20 mouse cellular contexts compared by ENCODE assay signal in genomic region chr9:32958716-32959115, GRCm38 (mm10).
DNase-seq lines count a peak whose midpoint lies in the region; ATAC-seq and TF ChIP-seq lines count a peak whose summit lies in the region.
"Had no signal": no experiment of that assay in that cellular context is flagged by ENCODE, and none has a peak within 500 bp of the region (broad histone marks: within the 10 kb centered on the region; RNA-seq: fewer than 3 reads in every experiment).

No protein-coding gene starts in this region.

- TF ChIP-seq POLR2A in embryonic fibroblast, embryonic 13.5 days (IDR thresholded peaks at IDR 0.05; ENCODE audit: low read depth, low read length) = no peak

- no peaks in the 10 kb centered on the region for H3K4me1 ChIP-seq in embryonic facial prominence, embryonic 14.5 days (ENCODE audit: control insufficient read depth, insufficient read depth, low read length)
- H3K4me1 ChIP-seq in embryonic facial prominence, embryonic 10.5 days = no peaks in the 10 kb centered on the region
- H3K4me1 ChIP-seq in kidney, postnatal 0 days (replicated peaks; ENCODE audit: insufficient read depth, low read length) = no peaks in the 10 kb centered on the region
- no peaks in the 10 kb centered on the region; the same call in 1 of the 2 replicates for H3K4me1 ChIP-seq in embryonic fibroblast, embryonic 13.5 days (ENCODE audit: control insufficient read depth, insufficient read depth, low read length)
- no peaks in the 10 kb centered on the region for H3K4me1 ChIP-seq in hindbrain, embryonic 10.5 days (replicated peaks)
- H3K4me1 ChIP-seq: heart, embryonic 10.5 days; hindbrain, embryonic 15.5 days had no signal

- no peak overlapping the region for H3K4me2 ChIP-seq in embryonic facial prominence, embryonic 14.5 days (ENCODE audit: low read depth, low read length)
- H3K4me2 ChIP-seq in kidney, postnatal 0 days (ENCODE audit: low read length) = no peak overlapping the region
- H3K4me2 ChIP-seq: forebrain, embryonic 13.5 days; hindbrain, embryonic 15.5 days had no signal

- ATAC-seq in embryonic facial prominence, embryonic 14.5 days (ENCODE audit: low read depth) = no peak
- no peak for ATAC-seq in kidney, postnatal 0 days (replicated peaks; ENCODE audit: low FRiP score, low read depth)
- ATAC-seq: forebrain, embryonic 13.5 days; intestine, postnatal 0 days had no signal

- H3K27ac ChIP-seq in embryonic facial prominence, embryonic 14.5 days (replicated peaks; ENCODE audit: low read depth, low read length) = no peak overlapping the region
- H3K27ac ChIP-seq in embryonic facial prominence, embryonic 10.5 days (replicated peaks) = no peak overlapping the region
- no peak overlapping the region for H3K27ac ChIP-seq in kidney, postnatal 0 days
- H3K27ac ChIP-seq in embryonic fibroblast, embryonic 13.5 days (ENCODE audit: insufficient read depth, low read length) = peak overlapping the region; percentile 47; the same call in 1 of the 2 replicates
- no peak overlapping the region for H3K27ac ChIP-seq in hindbrain, embryonic 10.5 days
- H3K27ac ChIP-seq: forebrain, embryonic 13.5 days; heart, embryonic 10.5 days; hindbrain, embryonic 15.5 days had no signal

- H3K36me3 ChIP-seq in embryonic facial prominence, embryonic 14.5 days (ENCODE audit: control insufficient read depth, insufficient read depth, low read length) = no peaks in the 10 kb centered on the region
- H3K36me3 ChIP-seq in embryonic facial prominence, embryonic 10.5 days (replicated peaks) = no peaks in the 10 kb centered on the region
- no peaks in the 10 kb centered on the region for H3K36me3 ChIP-seq in kidney, postnatal 0 days (ENCODE audit: insufficient read depth, low read length)
- no peaks in the 10 kb centered on the region for H3K36me3 ChIP-seq in hindbrain, embryonic 10.5 days
- H3K36me3 ChIP-seq: G1E; heart, embryonic 10.5 days; hindbrain, embryonic 15.5 days had no signal

- H3K27me3 ChIP-seq in embryonic facial prominence, embryonic 14.5 days (replicated peaks; ENCODE audit: control insufficient read depth, insufficient read depth, low read length) = no peaks in the 10 kb centered on the region
- H3K27me3 ChIP-seq in embryonic facial prominence, embryonic 10.5 days (replicated peaks; ENCODE audit: low read depth, poor library complexity, severe bottlenecking) = no peaks in the 10 kb centered on the region
- no peaks in the 10 kb centered on the region for H3K27me3 ChIP-seq in kidney, postnatal 0 days (ENCODE audit: insufficient read depth, low read length)
- no peaks in the 10 kb centered on the region for H3K27me3 ChIP-seq in hindbrain, embryonic 10.5 days (ENCODE audit: insufficient read depth, poor library complexity, severe bottlenecking)
- H3K27me3 ChIP-seq: forebrain, embryonic 13.5 days; hindbrain, embryonic 15.5 days had no signal

- H3K9ac ChIP-seq in embryonic facial prominence, embryonic 14.5 days (ENCODE audit: low read depth, low read length) = no peak overlapping the region
- H3K9ac ChIP-seq in kidney, postnatal 0 days (ENCODE audit: low read depth, low read length) = no peak overlapping the region
- H3K9ac ChIP-seq: forebrain, embryonic 13.5 days; hindbrain, embryonic 15.5 days had no signal

- 60% methylated on average over 3 of the region's 3 CpGs for WGBS in embryonic facial prominence, embryonic 14.5 days
- 88% methylated on average over 3 of the region's 3 CpGs for WGBS in embryonic facial prominence, embryonic 10.5 days
- WGBS in kidney, postnatal 0 days = 63% methylated on average over 3 of the region's 3 CpGs
- 92% methylated on average over 3 of the region's 3 CpGs for WGBS in hindbrain, embryonic 10.5 days

- DNase-seq in embryonic facial prominence, embryonic 14.5 days (ENCODE audit: low spot score) = peak; percentile 59
- DNase-seq in embryonic facial prominence, embryonic 10.5 days (ENCODE audit: low spot score) = no peak
- DNase-seq in kidney, postnatal 0 days (ENCODE audit: low spot score) = peak; percentile 50
- no peak for DNase-seq in kidney, adult 11 months
- peak; percentile 57 for DNase-seq in retina, postnatal 1 day
- DNase-seq in retina, embryonic 14.5 days (ENCODE audit: low spot score) = no peak
- DNase-seq in hindbrain, embryonic 10.5 days (ENCODE audit: low spot score) = no peak
- DNase-seq: adrenal gland, adult 2 months; adrenal gland, postnatal 25 days; cerebellum, adult 8-10 months; gastrocnemius, postnatal 36 days; heart, adult 18-20 months; heart, postnatal 10 days; kidney, adult 9 months had no signal

- TF ChIP-seq CTCF in kidney, postnatal 0 days (IDR thresholded peaks at IDR 0.05; ENCODE audit: low read depth) = no peak
- TF ChIP-seq CTCF in embryonic fibroblast, embryonic 13.5 days (IDR thresholded peaks at IDR 0.05; ENCODE audit: borderline replicate concordance, insufficient read depth, low read length) = no peak

- no peaks in the 10 kb centered on the region for H3K9me3 ChIP-seq in embryonic facial prominence, embryonic 14.5 days (ENCODE audit: control insufficient read depth, low read length)
- H3K9me3 ChIP-seq in embryonic facial prominence, embryonic 10.5 days = no peaks in the 10 kb centered on the region; the same call in 1 of the 2 replicates
- H3K9me3 ChIP-seq in kidney, postnatal 0 days (replicated peaks; ENCODE audit: low read length) = no peaks in the 10 kb centered on the region
- H3K9me3 ChIP-seq in hindbrain, embryonic 10.5 days = peaks cover 5% of the 10 kb centered on the region; the same call in 1 of the 2 replicates
- H3K9me3 ChIP-seq: forebrain, embryonic 13.5 days; G1E; heart, embryonic 10.5 days; hindbrain, embryonic 15.5 days had no signal

- H3K4me3 ChIP-seq in embryonic facial prominence, embryonic 14.5 days (ENCODE audit: low read depth, low read length) = no peak overlapping the region
- H3K4me3 ChIP-seq in embryonic facial prominence, embryonic 10.5 days = no peak overlapping the region
- H3K4me3 ChIP-seq in kidney, postnatal 0 days (replicated peaks; ENCODE audit: low read depth, low read length) = no peak overlapping the region
- H3K4me3 ChIP-seq in embryonic fibroblast, embryonic 13.5 days (ENCODE audit: insufficient read depth, low read length) = no peak overlapping the region
- H3K4me3 ChIP-seq in hindbrain, embryonic 10.5 days = no peak overlapping the region
- H3K4me3 ChIP-seq: forebrain, embryonic 13.5 days; heart, embryonic 10.5 days; hindbrain, embryonic 15.5 days had no signal

Comparison
In these comparisons a context has a peak if more than half of its experiments do, and no peak if none do; other contexts are left out.
1. DNase-seq: peak in embryonic facial prominence, embryonic 14.5 days (single experiment), kidney, postnatal 0 days (single experiment) and retina, postnatal 1 day (single experiment); none in embryonic facial prominence, embryonic 10.5 days (single experiment), kidney, adult 11 months (single experiment), retina, embryonic 14.5 days (single experiment) and hindbrain, embryonic 10.5 days (single experiment).